Mouse (Mus musculus) embryonic facial prominence, embryonic 11.5 days (tissue): Measurements from ENCODE around the gene Cuta. TPM values are rescaled to one million over a fixed set of nuclear protein-coding genes. Genes with fewer than 3 reads are reported as not detected.

ENCODE experiments used
- ATAC-seq: fragments of 200-750 bp; cut with Nextera tagmentation; replicated peaks from 2 replicates; pipeline ENCODE4 v1.8.0; 2017; ENCODE audit warnings: low read depth; ENCODE audit not compliant: insufficient number of reproducible peaks, low FRiP score, low TSS enrichment
- DNase-seq: peaks from one replicate; pipeline ENCODE4 v3.0.0-alpha.2; 2015; ENCODE audit warnings: low spot score
- H3K27ac ChIP-seq: fragments of 300-500 bp; sonication (generic); replicated peaks from 2 replicates; pipeline ENCODE4 v1.5.1; 2014; ENCODE audit warnings: mild to moderate bottlenecking, low read depth, low read length, control low read depth
- H3K27me3 ChIP-seq: fragments of 300-500 bp; sonication (generic); 2 replicates; pipeline ENCODE4 v1.6.1; 2014; ENCODE audit warnings: mild to moderate bottlenecking, low read length, moderate library complexity, mixed read lengths; ENCODE audit not compliant: control insufficient read depth, insufficient read depth
- H3K36me3 ChIP-seq: fragments of 300-500 bp; sonication (generic); replicated peaks from 2 replicates; pipeline ENCODE4 v1.6.1; 2014; ENCODE audit warnings: low read depth, mild to moderate bottlenecking, low read length, moderate library complexity, mixed read lengths; ENCODE audit not compliant: control insufficient read depth, insufficient read depth
- H3K4me1 ChIP-seq: fragments of 300-500 bp; sonication (generic); 2 replicates; pipeline ENCODE4 v1.6.1; 2014; ENCODE audit warnings: low read length, mixed read lengths; ENCODE audit not compliant: control insufficient read depth, insufficient read depth
- H3K4me2 ChIP-seq: fragments of 300-500 bp; sonication (generic); 2 replicates; pipeline ENCODE4 v1.6.1; 2014; ENCODE audit warnings: low read depth, mild to moderate bottlenecking, control low read depth, low read length, moderate library complexity
- H3K4me3 ChIP-seq: fragments of 300-500 bp; sonication (generic); 2 replicates; pipeline ENCODE4 v1.5.1; 2014; ENCODE audit warnings: low read depth, low read length, control low read depth
- H3K9ac ChIP-seq: fragments of 300-500 bp; sonication (generic); replicated peaks from 2 replicates; pipeline ENCODE4 v1.6.1; 2014; ENCODE audit warnings: mild to moderate bottlenecking, control low read depth, low read length
- H3K9me3 ChIP-seq: fragments of 300-500 bp; sonication (generic); replicated peaks from 2 replicates; pipeline ENCODE4 v1.6.1; 2016; ENCODE audit warnings: mild to moderate bottlenecking, low read length, inconsistent platforms, mixed read lengths; ENCODE audit not compliant: control insufficient read depth
- WGBS: fragments of 180-500 bp; shearing (Covaris S2); extraction: QIAGEN DNeasy Blood & Tissue Kit; methylation state at CpG from one replicate; pipeline ENCODE4 v1.1.7; 2014; 5-methylcytosine and 5-hydroxymethylcytosine counted together
- polyA plus RNA-seq: library from polyadenylated mRNA; unstranded; fragments of >200 nt; fragmentation: Nextera tagmentation; extraction: Ambion mirVana; gene quantifications from 2 replicates; pipeline ENCODE4 v1.2.1, GENCODE M21; 2014

Cuta gene
- polyA plus RNA-seq, 1 experiment from 2014 or later: 153 TPM

DNA sequence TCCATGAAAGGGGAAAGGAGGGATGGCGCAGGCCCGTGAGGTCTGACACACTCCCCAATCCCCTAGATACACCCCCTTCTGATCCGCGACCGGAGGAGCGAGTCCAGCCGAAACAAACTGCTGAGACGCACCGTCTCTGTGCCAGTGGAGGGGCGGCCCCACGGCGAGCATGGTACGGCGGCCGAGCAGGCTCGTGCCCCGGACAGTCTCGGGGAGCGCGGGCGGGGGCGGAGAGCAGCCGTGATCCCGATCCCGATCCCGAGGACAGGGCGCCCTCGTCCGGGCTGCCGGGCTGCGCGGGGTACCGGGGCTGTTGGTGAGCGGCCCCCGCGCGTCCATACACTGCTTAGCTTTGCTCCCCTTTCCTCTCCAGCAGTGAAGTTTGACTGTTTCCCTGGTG, 7.2 kb upstream of the Cuta start:
- no peaks in the 10 kb centered on the region for H3K9me3 ChIP-seq
- H3K27me3 ChIP-seq: no peaks in the 10 kb centered on the region
- 0 out of 2 replicates have a peak, but pooled peaks have one; percentile 16 for ATAC-seq
- H3K4me3 ChIP-seq: peak overlapping the region; percentile 33
- H3K36me3 ChIP-seq: no peaks in the 10 kb centered on the region
- peak overlapping the region; percentile 85 for H3K4me2 ChIP-seq
- WGBS: 2% methylated on average over 26 of the region's 37 CpGs
- H3K4me1 ChIP-seq: peaks cover 11% of the 10 kb centered on the region
- 0 out of 2 replicates have a peak overlapping the region, but pooled peaks have one; percentile 6 for H3K27ac ChIP-seq
- DNase-seq: peak; percentile 56
- peak overlapping the region; percentile 59 for H3K9ac ChIP-seq

GRCm38 (mm10) chr17:26945824-26946495, 6.6 kb upstream of the Cuta start:
- Histone ChIP-seq H3K4me2 (peak overlapping the region; percentile 85), H3K27me3 (no peaks in the 10 kb centered on the region), H3K36me3 (no peaks in the 10 kb centered on the region), H3K9me3 (no peaks in the 10 kb centered on the region), H3K27ac (0 out of 2 replicates have a peak overlapping the region, but pooled peaks have one; percentile 6), H3K4me1 (peaks cover 11% of the 10 kb centered on the region), H3K4me3 (peak overlapping the region; percentile 33), H3K9ac (peak overlapping the region; percentile 59)
- WGBS: 26% methylated on average over 13 of the region's 13 CpGs
- no peak for DNase-seq
- ATAC-seq: no peak

- peaks cover 13% of the 10 kb centered on the region for H3K4me1 ChIP-seq
- H3K4me2 ChIP-seq: peak overlapping the region; percentile 73
- no peaks in the 10 kb centered on the region for H3K27me3 ChIP-seq
- H3K27ac ChIP-seq: peak overlapping the region; percentile 77
- no peaks in the 10 kb centered on the region for H3K36me3 ChIP-seq
- 14% methylated on average over 4 of the region's 4 CpGs for WGBS
- DNase-seq (no peak), ATAC-seq (no peak)
- no peaks in the 10 kb centered on the region for H3K9me3 ChIP-seq
- H3K9ac ChIP-seq: peak overlapping the region; percentile 64
- H3K4me3 ChIP-seq: peak overlapping the region; percentile 54
Observed at GRCm38 (mm10) chr17:26941841-26942570, 2.6 kb upstream of the Cuta start.

DNA sequence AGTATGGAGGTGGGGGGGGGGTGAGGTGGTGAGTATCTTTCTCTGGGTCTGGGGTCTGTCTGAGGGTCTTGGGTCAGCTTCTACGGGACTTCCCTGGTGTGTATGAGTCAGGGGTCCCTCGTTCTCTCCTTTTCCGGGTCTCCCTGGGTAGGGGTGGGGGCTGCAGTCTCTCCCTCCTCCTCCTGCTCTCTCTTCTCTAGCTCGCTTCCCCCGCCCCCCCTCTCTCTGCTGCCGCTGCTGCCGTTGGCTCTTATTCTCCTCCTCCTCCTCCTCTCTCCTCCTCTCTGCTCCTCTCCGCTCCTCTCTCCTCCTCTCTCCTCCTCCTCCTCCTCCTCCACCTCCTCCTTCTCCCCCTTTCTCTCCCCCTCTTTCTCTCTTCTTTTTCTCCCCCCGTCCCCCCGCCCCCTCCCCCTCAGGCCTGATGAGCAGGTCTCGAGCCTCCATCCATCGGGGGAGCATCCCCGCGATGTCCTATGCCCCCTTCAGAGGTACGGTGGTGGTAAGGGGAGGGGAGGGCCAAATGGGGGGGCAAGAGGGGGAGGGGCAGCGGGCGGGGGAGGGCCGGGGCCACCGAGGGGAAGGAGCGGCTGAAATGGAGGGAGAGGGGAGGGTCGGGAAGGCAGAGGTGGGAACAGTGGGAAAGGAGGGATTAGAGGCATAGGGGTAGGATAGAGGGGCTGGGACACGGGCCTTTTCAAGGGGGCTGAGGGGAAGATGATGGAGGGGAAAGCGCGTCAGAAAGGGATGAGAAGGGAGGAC, 1.8 kb upstream of the Cuta start, which contains the start of gene Syngap1:
Syngap1 (plus strand) TSS at position 223 of the 759 bp plus-strand sequence.
- Histone ChIP-seq H3K4me2 (peak within 1 kb of the TSS; percentile 84), H3K9me3 (no peaks in the 10 kb centered on the region), H3K4me1 (peaks cover 13% of the 10 kb centered on the region), H3K27ac (peak within 1 kb of the TSS; percentile 77), H3K4me3 (peak within 1 kb of the TSS; percentile 60), H3K27me3 (no peaks in the 10 kb centered on the region), H3K36me3 (no peaks in the 10 kb centered on the region), H3K9ac (peak within 1 kb of the TSS; percentile 72)
- DNase-seq (peak; percentile 70), ATAC-seq (0 out of 2 replicates have a peak, but pooled peaks have one; percentile 12)
- 2% methylated on average over 16 of the region's 24 CpGs for WGBS

DNA sequence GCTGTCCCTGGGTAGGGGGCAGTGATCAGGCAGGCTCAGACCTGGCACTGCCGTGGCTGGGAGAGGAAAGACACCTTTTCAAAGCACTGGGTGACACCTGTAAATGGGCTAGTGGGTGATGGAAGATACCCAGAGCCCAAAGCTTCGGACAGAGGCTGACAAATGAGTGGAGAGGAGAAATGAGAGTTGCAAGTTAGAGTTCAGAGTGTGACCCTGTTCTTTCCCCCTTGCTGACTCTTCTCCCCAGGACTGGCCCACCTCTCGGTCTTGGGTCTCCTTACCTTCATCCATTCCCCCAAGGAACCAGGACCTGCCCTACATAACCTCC, 568 bp upstream of the Cuta start:
- H3K4me2 ChIP-seq: peak overlapping the region; percentile 84
- WGBS: 2% methylated on average over 3 of the region's 3 CpGs
- DNase-seq: no peak
- peak overlapping the region; percentile 60 for H3K4me3 ChIP-seq
- ATAC-seq: no peak; the same call in 1 of the 2 replicates
- H3K9ac ChIP-seq: peak overlapping the region; percentile 72
- H3K36me3 ChIP-seq: no peaks in the 10 kb centered on the region
- no peaks in the 10 kb centered on the region for H3K9me3 ChIP-seq
- no peaks in the 10 kb centered on the region for H3K27me3 ChIP-seq
- peaks cover 9% of the 10 kb centered on the region for H3K4me1 ChIP-seq
- peak overlapping the region; percentile 77 for H3K27ac ChIP-seq

DNA sequence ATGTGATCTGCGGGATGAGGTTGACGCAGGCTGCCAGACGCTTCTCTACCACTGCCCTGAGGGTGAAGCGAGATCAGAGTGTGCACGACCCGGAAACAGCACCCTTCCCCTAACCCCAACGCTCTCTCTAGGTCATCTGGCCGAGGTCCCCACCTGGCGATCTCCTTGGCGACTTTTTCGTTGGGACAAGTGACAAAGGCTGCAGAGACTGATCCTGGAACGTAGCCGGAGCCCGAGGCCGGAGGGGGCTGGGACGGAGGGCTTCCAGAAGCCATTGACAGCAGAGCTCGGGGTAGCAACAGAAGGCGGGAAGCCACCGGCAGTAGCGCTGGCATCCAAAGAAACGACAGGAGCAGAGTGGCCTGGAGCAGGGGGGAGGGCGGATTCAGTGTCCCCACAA, 638 bp downstream of the Cuta start:
- Histone ChIP-seq H3K9me3 (no peaks in the 10 kb centered on the region), H3K27ac (peak overlapping the region; percentile 63), H3K9ac (peak overlapping the region; percentile 75), H3K4me1 (peaks cover 9% of the 10 kb centered on the region), H3K36me3 (no peaks in the 10 kb centered on the region), H3K27me3 (no peaks in the 10 kb centered on the region), H3K4me3 (peak overlapping the region; percentile 60), H3K4me2 (peak overlapping the region; percentile 96)
- WGBS: under 1% methylated on average over 22 of the region's 22 CpGs
- DNase-seq (no peak), ATAC-seq (no peak)

DNA sequence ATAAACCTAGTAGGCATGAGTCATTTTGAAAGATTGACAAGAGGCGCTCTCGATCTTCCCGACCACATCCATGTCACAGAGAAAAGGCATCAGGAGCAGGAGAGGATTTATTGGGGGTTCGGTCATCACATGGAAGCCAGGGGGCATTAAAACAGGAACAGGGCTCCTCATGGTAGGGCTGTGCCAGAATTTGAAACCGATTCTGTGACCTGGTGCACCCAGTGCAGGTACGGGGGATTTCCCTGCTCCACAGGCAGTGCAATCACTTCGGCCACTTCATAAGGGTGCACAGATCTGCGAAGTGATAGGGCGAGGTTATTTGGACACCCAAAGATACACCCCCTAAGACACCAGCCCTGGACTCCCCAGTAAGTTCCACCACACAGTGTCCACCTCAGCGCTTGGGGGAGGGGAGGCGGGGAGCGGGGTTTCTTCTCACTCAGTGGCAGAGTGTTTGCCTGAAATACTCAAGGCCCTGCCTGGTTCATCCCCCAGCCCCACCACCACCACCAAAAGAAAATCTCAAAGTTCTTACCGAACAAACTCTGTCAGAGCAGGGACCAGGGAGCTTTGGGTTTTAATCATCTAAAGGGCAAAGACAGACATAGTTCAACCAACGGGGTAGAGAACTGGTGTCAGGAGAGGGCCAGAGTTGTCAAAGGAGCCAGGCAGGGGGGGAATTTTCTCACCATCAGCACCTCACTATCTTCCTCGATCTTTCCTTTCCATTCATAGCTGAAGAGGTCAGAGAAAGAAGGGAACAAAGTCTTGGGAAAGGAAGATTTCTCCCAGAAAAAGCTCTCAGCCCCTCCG, 1.3 kb downstream of the Cuta start:
- H3K27ac ChIP-seq: 0 out of 2 replicates have a peak overlapping the region, but pooled peaks have one; percentile 63
- H3K4me1 ChIP-seq: peaks cover 9% of the 10 kb centered on the region
- DNase-seq: no peak

More for the DNA sequence above, 1.3 kb downstream of the Cuta start:
- Histone ChIP-seq H3K4me2 (peak overlapping the region; percentile 96), H3K27me3 (no peaks in the 10 kb centered on the region), H3K4me3 (peak overlapping the region; percentile 60), H3K36me3 (no peaks in the 10 kb centered on the region), H3K9me3 (no peaks in the 10 kb centered on the region), H3K9ac (peak overlapping the region; percentile 75)
- no peak for ATAC-seq
- 60% methylated on average over 16 of the region's 16 CpGs for whole genome bisulfite sequencing
